Mouse (Mus musculus) midbrain, embryonic 16.5 days (tissue): ENCODE measurements around the gene Nrcam. TPM values are rescaled to one million over a fixed set of nuclear protein-coding genes. Genes with fewer than 3 reads are reported as not detected.
A peak's percentile ranks its signal among the peaks of the same experiment; 100 is the strongest.

Experiments
- ATAC-seq: fragments of 200-750 bp; cut with Nextera tagmentation; 2 replicates; pipeline ENCODE4 v1.8.0; 2017; ENCODE audit warnings: moderate TSS enrichment
- H3K27ac ChIP-seq: fragments of 300-500 bp; sonication (generic); 2 replicates; pipeline ENCODE4 v1.5.1; 2014; ENCODE audit warnings: mild to moderate bottlenecking, low read length, mixed read lengths
- H3K27me3 ChIP-seq: fragments of 300-500 bp; sonication (generic); 2 replicates; pipeline ENCODE4 v1.6.1; 2014; ENCODE audit warnings: low read depth, low read length, mixed read lengths; ENCODE audit not compliant: control insufficient read depth, insufficient read depth
- H3K36me3 ChIP-seq: fragments of 300-500 bp; sonication (generic); 2 replicates; pipeline ENCODE4 v1.6.1; 2014; ENCODE audit warnings: mild to moderate bottlenecking, low read length, moderate library complexity, mixed read lengths; ENCODE audit not compliant: control insufficient read depth, insufficient read depth
- H3K4me1 ChIP-seq: fragments of 300-500 bp; sonication (generic); 2 replicates; pipeline ENCODE4 v1.6.1; 2014; ENCODE audit warnings: mild to moderate bottlenecking, low read length, mixed read lengths; ENCODE audit not compliant: control insufficient read depth, insufficient read depth
- H3K4me2 ChIP-seq: fragments of 300-500 bp; sonication (generic); 2 replicates; pipeline ENCODE4 v1.6.1; 2014; ENCODE audit warnings: mild to moderate bottlenecking, low read length, mixed read lengths
- H3K4me3 ChIP-seq: fragments of 300-500 bp; sonication (generic); 2 replicates; pipeline ENCODE4 v1.5.1; 2014; ENCODE audit warnings: low read depth, mild to moderate bottlenecking, low read length, moderate library complexity, mixed read lengths
- H3K9ac ChIP-seq: fragments of 300-500 bp; sonication (generic); 2 replicates; pipeline ENCODE4 v1.6.1; 2014; ENCODE audit warnings: low read depth, low read length, mixed read lengths
- H3K9me3 ChIP-seq: fragments of 300-500 bp; sonication (generic); replicated peaks from 2 replicates; pipeline ENCODE4 v1.6.1; 2014; ENCODE audit warnings: mild to moderate bottlenecking, low read length, mixed read lengths; ENCODE audit not compliant: control insufficient read depth, poor library complexity, severe bottlenecking
- WGBS: fragments of 180-500 bp; shearing (Covaris S2); extraction: QIAGEN DNeasy Blood & Tissue Kit; methylation state at CpG from one replicate; pipeline ENCODE4 v1.1.7; 2014; 5-methylcytosine and 5-hydroxymethylcytosine counted together
- polyA plus RNA-seq: library from polyadenylated mRNA; unstranded; fragments of >200 nt; fragmentation: Nextera tagmentation; extraction: Ambion mirVana; gene quantifications from 2 replicates; pipeline ENCODE4 v1.2.1, GENCODE M21; 2015

Gene Nrcam
- polyA plus RNA-seq, 1 experiment from 2014 or later: 148 TPM

DNA sequence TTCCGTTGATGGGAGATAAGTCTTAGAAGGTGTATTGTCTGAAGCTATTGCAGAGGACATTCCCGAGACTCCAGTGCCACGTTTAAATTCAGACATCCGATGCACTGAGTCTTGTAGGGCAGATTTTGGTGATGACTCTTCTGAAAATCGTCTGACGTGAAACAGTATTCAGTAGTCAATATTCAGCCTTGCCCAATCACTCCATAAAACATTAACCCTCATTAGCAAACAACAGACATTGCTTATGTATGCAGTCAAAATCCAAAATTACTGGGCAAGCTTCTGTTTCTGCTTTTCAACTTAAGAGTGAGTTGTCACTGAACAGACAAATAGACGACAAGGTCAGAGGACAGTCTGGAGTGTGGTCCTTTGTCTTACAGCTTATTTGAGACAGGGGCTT lies 57.7 kb downstream of the Nrcam start:
- Histone ChIP-seq H3K9ac (no peak overlapping the region), H3K4me1 (peaks cover 11% of the 10 kb centered on the region), H3K4me2 (no peak overlapping the region), H3K27me3 (no peaks in the 10 kb centered on the region), H3K36me3 (no peaks in the 10 kb centered on the region), H3K4me3 (no peak overlapping the region), H3K9me3 (no peaks in the 10 kb centered on the region), H3K27ac (no peak overlapping the region)
- 26% methylated on average over 7 of the region's 7 CpGs for WGBS
- ATAC-seq: 0 out of 2 replicates have a peak, but pooled peaks have one; percentile 34

DNA sequence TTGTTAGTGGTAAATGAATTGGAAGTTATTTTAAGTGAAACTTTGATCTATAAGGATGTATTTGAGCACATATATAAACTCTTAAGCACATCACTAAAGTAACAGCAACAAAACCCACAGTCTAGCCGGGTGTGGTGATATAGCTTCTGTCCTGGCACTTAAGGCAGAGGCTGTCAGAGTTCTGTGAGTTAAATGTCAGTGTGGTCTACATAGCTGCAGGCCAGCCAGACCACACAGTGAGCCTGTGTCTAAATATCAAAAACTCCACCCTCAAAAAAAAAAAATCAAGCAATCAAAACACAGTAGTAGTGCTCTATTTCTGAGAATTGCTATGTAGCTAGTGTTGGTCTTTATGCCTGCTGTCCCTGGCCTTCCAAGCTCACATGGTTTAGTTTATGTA lies 59.5 kb downstream of the Nrcam start:
- 47% methylated on average over 1 of the region's 1 CpGs for WGBS
- peaks cover 11% of the 10 kb centered on the region for H3K4me1 ChIP-seq
- H3K27me3 ChIP-seq: no peaks in the 10 kb centered on the region
- no peaks in the 10 kb centered on the region for H3K36me3 ChIP-seq
- no peak overlapping the region for H3K4me3 ChIP-seq
- H3K9me3 ChIP-seq: no peaks in the 10 kb centered on the region
- no peak for ATAC-seq
- no peak overlapping the region for H3K4me2 ChIP-seq
- no peak overlapping the region for H3K27ac ChIP-seq
- H3K9ac ChIP-seq: no peak overlapping the region

DNA sequence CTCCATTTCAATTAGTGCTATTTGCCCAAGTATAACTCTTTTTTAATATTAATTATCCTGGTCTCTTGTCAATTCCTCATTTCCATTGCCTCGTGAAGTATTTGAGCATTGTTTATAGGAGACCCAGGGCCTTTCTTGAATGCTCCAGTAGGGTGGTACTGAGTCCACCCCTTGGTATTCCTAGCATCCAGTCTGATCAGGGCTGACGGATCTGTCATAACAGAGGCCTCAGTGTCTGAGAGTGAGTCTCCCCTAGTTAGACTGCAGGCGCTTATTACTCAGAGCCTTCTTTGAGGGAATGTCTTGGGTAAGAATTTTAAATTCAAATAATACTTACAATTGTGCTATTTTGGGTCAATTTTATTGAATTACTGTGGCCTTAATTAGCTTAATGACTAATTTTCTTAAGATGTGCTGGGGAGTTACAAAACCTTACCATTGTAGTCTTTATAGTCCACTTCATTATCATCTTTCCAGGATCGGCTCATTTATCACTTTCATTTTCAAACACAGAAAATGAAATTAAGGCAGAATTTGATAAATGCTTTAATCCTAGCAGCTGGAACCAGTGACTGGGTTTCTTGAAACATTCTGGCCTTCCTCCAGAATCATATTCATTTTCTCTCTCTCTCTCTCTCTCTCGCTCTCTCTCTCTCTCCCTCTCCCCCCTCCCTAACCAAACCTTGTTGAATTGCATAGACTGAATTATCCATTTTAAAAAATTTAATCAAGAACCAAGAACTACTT lies 61.9 kb downstream of the Nrcam start:
- Histone ChIP-seq H3K36me3 (no peaks in the 10 kb centered on the region), H3K4me2 (no peak overlapping the region), H3K9ac (no peak overlapping the region), H3K4me1 (peaks cover 8% of the 10 kb centered on the region), H3K27ac (no peak overlapping the region), H3K27me3 (no peaks in the 10 kb centered on the region), H3K9me3 (no peaks in the 10 kb centered on the region), H3K4me3 (no peak overlapping the region)
- WGBS: 68% methylated on average over 5 of the region's 5 CpGs
- no peak for ATAC-seq

DNA sequence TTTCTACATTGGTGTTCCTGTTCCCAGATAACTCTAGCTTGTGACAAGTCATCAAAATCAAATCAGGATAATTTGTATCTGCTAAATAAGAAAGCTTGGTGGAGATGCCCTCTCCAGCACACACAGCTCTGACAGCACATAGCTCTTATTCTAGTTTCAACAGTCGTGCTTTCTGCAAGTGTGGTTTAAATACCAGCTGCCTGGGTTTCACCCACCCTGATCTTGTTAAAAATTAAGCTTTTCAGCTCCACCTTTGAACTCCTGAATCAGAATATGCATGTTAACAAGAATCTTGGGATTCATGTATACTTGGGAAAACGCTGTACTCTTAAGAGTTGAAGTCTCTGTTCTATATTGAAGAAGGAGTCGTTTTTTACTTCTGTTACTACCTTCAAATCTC lies 66.2 kb downstream of the Nrcam start:
- no peak overlapping the region for H3K9ac ChIP-seq
- ATAC-seq: no peak
- H3K9me3 ChIP-seq: no peaks in the 10 kb centered on the region
- no peaks in the 10 kb centered on the region for H3K27me3 ChIP-seq
- peaks cover 5% of the 10 kb centered on the region for H3K4me1 ChIP-seq
- no peaks in the 10 kb centered on the region for H3K36me3 ChIP-seq
- no peak overlapping the region for H3K4me3 ChIP-seq
- no peak overlapping the region for H3K27ac ChIP-seq
- WGBS: 72% methylated on average over 3 of the region's 3 CpGs
- no peak overlapping the region for H3K4me2 ChIP-seq

- Histone ChIP-seq H3K9me3 (no peaks in the 10 kb centered on the region), H3K27ac (peak overlapping the region; percentile 53), H3K4me2 (no peak overlapping the region), H3K27me3 (no peaks in the 10 kb centered on the region), H3K4me1 (peaks cover 22% of the 10 kb centered on the region), H3K4me3 (no peak overlapping the region), H3K36me3 (no peaks in the 10 kb centered on the region), H3K9ac (no peak overlapping the region)
- ATAC-seq: no peak
- WGBS: 20% methylated on average over 5 of the region's 5 CpGs
These were observed 69.1 kb downstream of the Nrcam start for GRCm38 (mm10) chr12:44397782-44398181.

DNA sequence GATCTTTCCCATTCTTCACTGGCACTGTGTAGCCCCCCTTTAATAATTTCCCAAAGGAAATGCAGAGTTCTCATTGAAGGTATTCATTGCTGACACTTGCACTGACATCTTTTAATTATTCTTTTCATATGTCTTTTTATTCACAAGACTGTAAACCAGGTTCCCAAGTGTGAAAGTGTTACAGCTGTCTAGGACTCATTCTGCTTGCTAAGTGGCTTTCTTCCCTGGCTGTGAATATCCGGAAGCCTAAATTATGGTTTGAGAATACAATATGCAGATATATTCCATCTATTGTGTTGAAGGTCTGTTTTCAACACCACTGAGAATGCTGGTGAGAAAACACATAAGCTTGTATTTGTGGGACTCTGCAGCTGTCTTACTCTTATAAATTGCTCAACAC lies 73.4 kb downstream of the Nrcam start:
- H3K9ac ChIP-seq: peak overlapping the region; percentile 10; the same call in 1 of the 2 replicates
- no peak overlapping the region for H3K4me2 ChIP-seq
- peak; percentile 5; the same call in 1 of the 2 replicates for ATAC-seq
- no peaks in the 10 kb centered on the region for H3K36me3 ChIP-seq
- peaks cover 44% of the 10 kb centered on the region for H3K4me1 ChIP-seq
- H3K27ac ChIP-seq: peak overlapping the region; percentile 59
- H3K27me3 ChIP-seq: no peaks in the 10 kb centered on the region
- WGBS: 27% methylated on average over 1 of the region's 1 CpGs
- H3K9me3 ChIP-seq: no peaks in the 10 kb centered on the region
- H3K4me3 ChIP-seq: no peak overlapping the region

DNA sequence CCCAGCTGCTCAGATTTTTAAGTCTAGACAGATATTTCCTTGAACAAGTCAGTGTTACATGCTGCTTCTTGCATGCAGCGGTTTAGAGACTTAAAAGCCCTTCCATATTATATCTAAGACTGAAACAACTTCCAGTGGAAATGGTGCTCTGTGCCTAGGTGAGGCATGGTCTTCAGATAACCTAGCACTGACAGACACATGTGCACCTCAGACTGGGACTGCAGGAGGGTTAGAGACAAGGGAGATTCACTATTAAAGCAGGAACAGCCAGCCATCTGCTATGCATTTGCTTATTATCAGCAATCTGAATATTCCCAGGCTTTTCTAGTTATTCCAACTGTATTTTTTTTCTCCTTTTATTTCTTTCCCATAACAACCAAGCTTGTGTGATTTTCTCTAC lies 74.6 kb downstream of the Nrcam start:
- Histone ChIP-seq H3K4me3 (no peak overlapping the region), H3K36me3 (no peaks in the 10 kb centered on the region), H3K27me3 (no peaks in the 10 kb centered on the region), H3K4me2 (no peak overlapping the region), H3K4me1 (peaks cover 39% of the 10 kb centered on the region), H3K27ac (peak overlapping the region; percentile 66), H3K9me3 (no peaks in the 10 kb centered on the region), H3K9ac (no peak overlapping the region)
- ATAC-seq: peak; percentile 44; the same call in 1 of the 2 replicates
- WGBS: 66% methylated on average over 1 of the region's 1 CpGs

GRCm38 (mm10) chr12:44403731-44404424 lies 75.2 kb downstream of the Nrcam start:
- no peak overlapping the region for H3K9ac ChIP-seq
- ATAC-seq: peak; percentile 70
- H3K36me3 ChIP-seq: no peaks in the 10 kb centered on the region
- H3K4me3 ChIP-seq: no peak overlapping the region
- 7% methylated on average over 3 of the region's 3 CpGs for WGBS
- peak overlapping the region; percentile 66 for H3K27ac ChIP-seq
- no peaks in the 10 kb centered on the region for H3K9me3 ChIP-seq
- H3K27me3 ChIP-seq: no peaks in the 10 kb centered on the region
- H3K4me2 ChIP-seq: no peak overlapping the region
- peaks cover 39% of the 10 kb centered on the region for H3K4me1 ChIP-seq

DNA sequence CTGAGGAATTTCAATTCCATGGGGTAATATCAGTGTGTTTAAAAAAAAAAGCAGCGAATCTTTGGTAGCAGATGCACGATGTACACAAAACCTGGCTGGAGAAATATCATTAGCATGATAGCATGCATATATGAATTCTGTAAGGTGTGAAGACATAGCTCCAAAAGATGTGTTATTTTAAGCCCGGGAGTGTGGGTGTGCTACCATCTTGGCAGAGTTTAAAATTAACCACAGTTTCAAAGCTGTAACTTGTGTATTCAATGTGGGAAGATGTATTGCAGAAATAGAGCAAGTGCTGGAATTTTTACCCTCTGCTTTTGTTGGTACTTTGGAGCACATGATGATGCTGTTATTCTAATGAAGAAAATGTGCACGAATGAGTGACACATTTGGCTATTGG lies 81.1 kb downstream of the Nrcam start:
- H3K9me3 ChIP-seq: no peaks in the 10 kb centered on the region
- no peak overlapping the region for H3K4me3 ChIP-seq
- WGBS: 81% methylated on average over 4 of the region's 4 CpGs
- no peaks in the 10 kb centered on the region for H3K27me3 ChIP-seq
- H3K27ac ChIP-seq: no peak overlapping the region
- no peaks in the 10 kb centered on the region for H3K36me3 ChIP-seq
- H3K4me1 ChIP-seq: peaks cover 5% of the 10 kb centered on the region
- H3K4me2 ChIP-seq: no peak overlapping the region
- H3K9ac ChIP-seq: no peak overlapping the region
- no peak for ATAC-seq
